Mouse (Mus musculus): ENCODE data around the gene Poc1b. TPM values are rescaled to one million over a fixed set of nuclear protein-coding genes. Genes with fewer than 3 reads are reported as not detected.

Gene Poc1b
- polyA plus RNA-seq, 1 experiment, result 11.4 TPM

GRCm38 (mm10) chr10:99130611-99131010 lies 23.8 kb downstream of the Poc1b start:
- Histone ChIP-seq H3K27ac (ENCODE audit: control insufficient read depth, insufficient read depth, low read length) (peak overlapping the region; percentile 98), H3K4me1 (replicated peaks; ENCODE audit: control insufficient read depth, insufficient read depth, low read length) (peaks cover 64% of the 10 kb centered on the region), H3K27me3 (ENCODE audit: control insufficient read depth, insufficient read depth, low read length) (no peaks in the 10 kb centered on the region), H3K36me3 (ENCODE audit: control insufficient read depth, insufficient read depth, low read length) (no peaks in the 10 kb centered on the region), H3K4me3 (ENCODE audit: control insufficient read depth, insufficient read depth, low read length) (peak overlapping the region; percentile 50)
- WGBS, result 22% methylated on average over 6 of the region's 6 CpGs
- DNase-seq, result no peak
- TF ChIP-seq CTCF (IDR thresholded peaks at IDR 0.05; ENCODE audit: borderline replicate concordance, control insufficient read depth, extremely low read depth, insufficient read depth, low read length, poor library complexity) (no peak), POLR2A (IDR thresholded peaks at IDR 0.05; ENCODE audit: control insufficient read depth, extremely low read depth, insufficient read depth, low read length, poor library complexity) (no peak)

DNA sequence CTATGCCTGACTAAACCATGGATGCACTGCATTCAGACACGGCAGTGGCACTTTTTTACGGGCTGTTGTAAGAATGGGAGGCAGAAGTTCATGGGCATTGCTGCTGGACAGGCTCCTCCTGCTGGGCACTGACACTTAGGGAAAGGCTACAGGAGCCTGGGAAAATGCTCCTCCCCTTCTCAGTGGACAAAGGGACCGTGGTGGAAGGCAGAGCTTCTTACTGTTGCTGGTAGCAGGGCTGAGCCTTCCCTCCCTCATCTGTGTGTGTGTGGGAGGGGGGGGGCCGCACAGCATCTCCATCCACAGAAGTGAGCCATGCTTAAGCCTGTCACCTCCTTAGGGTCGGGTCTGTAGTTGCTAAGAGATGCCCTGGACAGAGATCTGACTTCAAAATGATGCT lies 24.5 kb downstream of the Poc1b start:
- 49% methylated on average over 5 of the region's 5 CpGs for WGBS
- no peak for DNase-seq
- H3K27me3 ChIP-seq (ENCODE audit: control insufficient read depth, insufficient read depth, low read length), result no peaks in the 10 kb centered on the region
- TF ChIP-seq CTCF (IDR thresholded peaks at IDR 0.05; ENCODE audit: borderline replicate concordance, control insufficient read depth, extremely low read depth, insufficient read depth, low read length, poor library complexity) (no peak), POLR2A (IDR thresholded peaks at IDR 0.05; ENCODE audit: control insufficient read depth, extremely low read depth, insufficient read depth, low read length, poor library complexity) (no peak)
- peaks cover 62% of the 10 kb centered on the region for H3K4me1 ChIP-seq (replicated peaks; ENCODE audit: control insufficient read depth, insufficient read depth, low read length)
- no peaks in the 10 kb centered on the region for H3K36me3 ChIP-seq (ENCODE audit: control insufficient read depth, insufficient read depth, low read length)
- H3K27ac ChIP-seq (ENCODE audit: control insufficient read depth, insufficient read depth, low read length), result peak overlapping the region; percentile 98
- H3K4me3 ChIP-seq (ENCODE audit: control insufficient read depth, insufficient read depth, low read length), result peak overlapping the region; percentile 50

DNA sequence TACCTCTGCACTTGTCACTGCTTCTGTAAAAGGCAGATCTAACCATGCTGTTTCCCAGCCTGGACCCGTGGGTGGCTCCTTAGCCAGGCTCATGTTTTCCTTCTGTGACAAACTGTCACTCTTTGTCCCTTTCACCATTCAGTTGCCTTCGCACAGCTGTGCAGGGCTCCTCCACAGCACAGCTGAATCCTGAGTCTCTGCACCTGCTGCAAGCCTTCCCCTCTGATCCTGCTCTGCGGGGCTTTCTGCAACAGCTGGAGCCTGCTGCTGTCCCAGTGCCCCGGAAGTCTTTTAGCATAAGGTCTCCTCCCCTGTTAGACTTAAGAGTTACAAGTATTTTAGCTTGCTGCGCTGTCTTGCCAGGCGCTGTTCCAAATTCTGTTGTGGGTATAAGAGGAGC lies 25.4 kb downstream of the Poc1b start:
- peak overlapping the region; percentile 50 for H3K4me3 ChIP-seq (ENCODE audit: control insufficient read depth, insufficient read depth, low read length)
- peaks cover 55% of the 10 kb centered on the region for H3K4me1 ChIP-seq (replicated peaks; ENCODE audit: control insufficient read depth, insufficient read depth, low read length)
- H3K27ac ChIP-seq (ENCODE audit: control insufficient read depth, insufficient read depth, low read length), result peak overlapping the region; percentile 98
- peak; percentile 84 for DNase-seq
- TF ChIP-seq POLR2A (IDR thresholded peaks at IDR 0.05; ENCODE audit: control insufficient read depth, extremely low read depth, insufficient read depth, low read length, poor library complexity), result peak; percentile 70
- TF ChIP-seq CTCF (IDR thresholded peaks at IDR 0.05; ENCODE audit: borderline replicate concordance, control insufficient read depth, extremely low read depth, insufficient read depth, low read length, poor library complexity), result no peak
- 6% methylated on average over 6 of the region's 6 CpGs for WGBS
- H3K36me3 ChIP-seq (ENCODE audit: control insufficient read depth, insufficient read depth, low read length), result no peaks in the 10 kb centered on the region
- no peaks in the 10 kb centered on the region for H3K27me3 ChIP-seq (ENCODE audit: control insufficient read depth, insufficient read depth, low read length)

- WGBS, result 80% methylated on average over 11 of the region's 11 CpGs
- H3K27ac ChIP-seq (ENCODE audit: control insufficient read depth, insufficient read depth, low read length), result peak overlapping the region; percentile 94
- no peak for DNase-seq
Measured at GRCm38 (mm10) chr10:99132595-99133272, 25.9 kb downstream of the Poc1b start.

GRCm38 (mm10) chr10:99133321-99133875 lies 26.6 kb downstream of the Poc1b start:
- WGBS, result 98% methylated on average over 16 of the region's 16 CpGs
- no peak overlapping the region for H3K4me3 ChIP-seq (ENCODE audit: control insufficient read depth, insufficient read depth, low read length)
- peaks cover 45% of the 10 kb centered on the region for H3K4me1 ChIP-seq (replicated peaks; ENCODE audit: control insufficient read depth, insufficient read depth, low read length)
- DNase-seq, result no peak
- H3K27me3 ChIP-seq (ENCODE audit: control insufficient read depth, insufficient read depth, low read length), result no peaks in the 10 kb centered on the region
- no peaks in the 10 kb centered on the region for H3K36me3 ChIP-seq (ENCODE audit: control insufficient read depth, insufficient read depth, low read length)
- H3K27ac ChIP-seq (ENCODE audit: control insufficient read depth, insufficient read depth, low read length), result peak overlapping the region; percentile 6; the same call in 1 of the 2 replicates
- no peak for TF ChIP-seq POLR2A (IDR thresholded peaks at IDR 0.05; ENCODE audit: control insufficient read depth, extremely low read depth, insufficient read depth, low read length, poor library complexity)
- no peak for TF ChIP-seq CTCF (IDR thresholded peaks at IDR 0.05; ENCODE audit: borderline replicate concordance, control insufficient read depth, extremely low read depth, insufficient read depth, low read length, poor library complexity)

More at GRCm38 (mm10) chr10:99132595-99133272, 25.9 kb downstream of the Poc1b start:
- no peaks in the 10 kb centered on the region for H3K36me3 ChIP-seq (ENCODE audit: control insufficient read depth, insufficient read depth, low read length)
- no peak; the same call in 1 of the 2 replicates for TF ChIP-seq POLR2A (IDR thresholded peaks at IDR 0.05; ENCODE audit: control insufficient read depth, extremely low read depth, insufficient read depth, low read length, poor library complexity)
- TF ChIP-seq CTCF (IDR thresholded peaks at IDR 0.05; ENCODE audit: borderline replicate concordance, control insufficient read depth, extremely low read depth, insufficient read depth, low read length, poor library complexity), result no peak
- H3K4me1 ChIP-seq (replicated peaks; ENCODE audit: control insufficient read depth, insufficient read depth, low read length), result peaks cover 52% of the 10 kb centered on the region
- H3K4me3 ChIP-seq (ENCODE audit: control insufficient read depth, insufficient read depth, low read length), result no peak overlapping the region
- H3K27me3 ChIP-seq (ENCODE audit: control insufficient read depth, insufficient read depth, low read length), result no peaks in the 10 kb centered on the region

DNA sequence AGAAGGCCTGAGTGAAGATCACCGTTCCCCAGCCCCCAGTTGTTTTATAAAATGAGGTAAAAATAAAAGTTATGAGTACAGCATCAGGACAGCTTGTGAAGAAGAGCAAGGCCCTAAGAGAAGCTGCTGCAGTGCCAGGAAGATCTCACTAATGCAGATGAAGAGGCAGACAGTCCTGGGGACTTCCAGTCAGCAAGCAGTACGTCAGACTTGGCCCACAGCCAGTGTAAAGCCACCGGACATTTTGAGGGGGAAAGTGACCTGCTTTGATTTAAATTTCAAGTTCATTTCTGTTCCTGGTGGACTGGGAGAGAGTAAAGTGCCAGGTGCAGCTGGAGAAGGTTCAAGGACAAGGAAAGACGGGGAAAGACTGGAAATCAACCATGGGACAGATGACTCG lies 29.5 kb downstream of the Poc1b start:
- Histone ChIP-seq H3K36me3 (ENCODE audit: control insufficient read depth, insufficient read depth, low read length) (no peaks in the 10 kb centered on the region), H3K27ac (ENCODE audit: control insufficient read depth, insufficient read depth, low read length) (no peak overlapping the region), H3K4me1 (replicated peaks; ENCODE audit: control insufficient read depth, insufficient read depth, low read length) (peaks cover 21% of the 10 kb centered on the region), H3K27me3 (ENCODE audit: control insufficient read depth, insufficient read depth, low read length) (no peaks in the 10 kb centered on the region), H3K4me3 (ENCODE audit: control insufficient read depth, insufficient read depth, low read length) (no peak overlapping the region)
- 86% methylated on average over 5 of the region's 5 CpGs for WGBS
- DNase-seq, result no peak
- TF ChIP-seq CTCF (IDR thresholded peaks at IDR 0.05; ENCODE audit: borderline replicate concordance, control insufficient read depth, extremely low read depth, insufficient read depth, low read length, poor library complexity), result no peak
- TF ChIP-seq POLR2A (IDR thresholded peaks at IDR 0.05; ENCODE audit: control insufficient read depth, extremely low read depth, insufficient read depth, low read length, poor library complexity), result no peak

All from thymus, adult 2 months (tissue).